Mouse (Mus musculus) erythroid progenitor cell, adult 5-6 weeks (primary cell): ENCODE data around the gene 9430097D07Rik. TPM values are rescaled to one million over a fixed set of nuclear protein-coding genes. Genes with fewer than 3 reads are reported as not detected.
A peak's percentile ranks its signal among the peaks of the same experiment; 100 is the strongest.

ENCODE experiments used
- ATAC-seq: replicated peaks from 2 replicates; pipeline ENCODE4 v1.8.0; 2016; ENCODE audit warnings: moderate number of reproducible peaks, mild to moderate bottlenecking, moderate TSS enrichment, inconsistent platforms; ENCODE audit not compliant: poor library complexity, low FRiP score, severe bottlenecking
- total RNA-seq, 2 experiments: library from RNA; stranded (forward) in 1 of 2; stranded (reverse) in 1 of 2; fragments of 150-400 nt in 1 of 2; fragments of 186-747, 209-891 nt in 1 of 2; gene quantifications; 2 replicates each; pipeline versions ENCODE4 v1.2.3 to v1.2.4; 2015 to 2017; ENCODE audit warnings: low replicate concordance in 2 of 2

9430097D07Rik gene
- total RNA-seq, 2 experiments from 2014 or later = not detected

GRCm38 (mm10) chr2:32537941-32538340 is 37.5 kb downstream of the 9430097D07Rik start:
- ATAC-seq = no peak

- ATAC-seq = no peak
Observed at GRCm38 (mm10) chr2:32537360-32537905, 38.1 kb downstream of the 9430097D07Rik start.

- no peak for ATAC-seq
Observed at GRCm38 (mm10) chr2:32536634-32537359, 38.7 kb downstream of the 9430097D07Rik start.

GRCm38 (mm10) chr2:32536086-32536633 is 39.3 kb downstream of the 9430097D07Rik start:
- ATAC-seq = no peak

DNA sequence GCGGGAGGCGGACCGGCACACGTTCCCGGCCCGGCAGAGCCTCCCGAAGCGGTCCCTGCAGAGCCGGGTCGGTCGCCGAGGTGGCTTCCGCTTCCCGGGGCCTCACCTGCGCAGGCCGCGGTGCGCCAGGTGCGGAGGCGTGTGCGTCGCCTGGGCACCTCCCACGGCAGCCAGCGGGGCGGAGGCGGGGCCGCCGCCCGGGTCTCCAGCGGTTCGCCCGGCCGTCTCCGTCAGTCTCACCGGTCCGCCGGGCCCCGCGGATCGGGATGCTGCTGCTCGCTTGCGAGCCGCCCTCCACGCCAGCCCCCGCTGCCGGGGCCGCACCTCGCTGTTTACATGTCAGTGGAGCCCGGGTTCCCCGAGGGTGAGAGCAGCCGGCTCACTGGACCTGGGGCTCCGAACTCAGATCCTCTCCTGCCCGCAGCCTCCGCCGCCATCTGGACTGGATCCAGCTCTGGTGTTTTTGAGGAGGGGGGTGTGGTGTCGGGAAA is 39.9 kb downstream of the 9430097D07Rik start:
- ATAC-seq = peak; percentile 11; the same call in 1 of the 2 replicates

DNA sequence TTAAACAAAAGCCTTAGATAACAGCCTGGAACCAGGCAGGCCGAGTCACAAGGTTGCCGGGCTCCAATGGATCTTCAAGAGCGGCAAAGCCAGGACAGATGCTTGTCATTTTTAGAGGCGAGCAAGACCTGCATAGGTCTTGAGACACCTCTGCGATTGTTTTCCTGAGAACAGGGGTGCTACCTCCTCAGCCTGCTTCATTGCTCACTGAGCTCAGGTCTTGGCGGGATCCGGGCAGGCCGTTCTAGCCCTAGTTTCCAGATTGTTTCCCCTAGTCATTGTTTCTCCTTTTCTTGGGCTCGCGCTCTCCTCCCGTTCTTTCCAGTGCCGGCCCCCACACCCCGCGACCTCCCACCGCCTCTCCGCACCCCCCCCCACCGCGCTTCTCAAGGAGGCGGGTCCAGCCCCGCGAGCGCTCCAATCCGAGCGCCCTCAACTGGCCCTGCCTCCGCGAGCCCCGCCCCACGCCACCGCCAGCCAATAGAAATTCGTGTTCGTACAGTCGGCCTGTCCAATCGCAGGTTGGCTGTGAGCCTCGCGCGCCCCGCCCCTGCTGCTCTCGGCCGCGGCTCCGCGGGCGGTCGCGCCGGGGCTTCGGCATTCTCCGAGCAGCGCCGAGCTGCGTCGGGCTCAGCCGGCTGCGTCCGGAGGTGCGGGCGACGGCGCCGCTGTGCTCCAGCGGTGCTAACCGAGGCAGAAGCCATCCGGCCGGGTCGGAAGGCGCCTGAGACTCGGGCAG is 40.6 kb downstream of the 9430097D07Rik start, which contains the start of gene Fam102a:
TSS of gene Fam102a (plus strand) at position 600 of the 739 bp plus-strand sequence.
- ATAC-seq = peak; percentile 96

- ATAC-seq = no peak
Observed at GRCm38 (mm10) chr2:32534061-32534732, 41.3 kb downstream of the 9430097D07Rik start.

DNA sequence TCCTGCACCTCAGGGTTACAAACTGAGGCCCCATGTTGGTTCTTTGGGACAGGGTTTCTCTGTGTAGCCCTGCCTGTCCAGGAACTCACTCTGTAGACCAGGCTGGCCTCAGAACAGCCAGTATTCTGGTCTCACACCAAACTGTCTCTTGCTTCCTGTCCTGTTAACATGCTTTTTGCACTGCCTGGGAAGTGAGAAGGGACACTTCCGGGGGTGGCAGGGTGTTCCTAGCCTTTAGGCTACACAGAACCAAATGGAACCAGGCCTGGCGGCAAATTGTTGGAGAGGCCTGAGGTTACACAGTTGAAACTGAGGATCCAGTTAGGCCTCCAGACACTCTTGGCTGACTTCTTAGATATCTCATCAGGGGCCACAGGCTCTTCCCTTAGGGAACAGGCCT is 42.3 kb downstream of the 9430097D07Rik start:
- no peak for ATAC-seq

GRCm38 (mm10) chr2:32530479-32530878 is 45.0 kb downstream of the 9430097D07Rik start:
- no peak for ATAC-seq

DNA sequence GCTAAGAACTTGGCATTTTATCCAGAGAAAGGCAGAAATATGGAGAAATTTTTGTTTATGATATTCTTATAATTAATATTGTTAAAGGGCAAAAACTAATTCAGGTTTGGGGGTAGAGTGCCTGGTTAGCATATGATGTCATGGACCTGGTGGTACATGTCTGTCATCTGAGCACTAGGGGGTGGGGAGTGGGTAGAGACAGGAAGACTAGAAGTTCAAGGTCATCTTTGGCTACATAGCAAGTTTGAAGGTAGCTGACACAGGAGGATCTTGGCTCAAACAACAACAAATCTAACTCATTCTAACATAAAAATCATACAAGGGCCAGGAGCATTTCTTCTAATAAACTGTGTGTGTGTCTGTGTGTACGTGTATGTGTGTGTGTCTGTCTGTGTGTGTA is 47.2 kb downstream of the 9430097D07Rik start:
- ATAC-seq = no peak

- no peak for ATAC-seq
Observed at GRCm38 (mm10) chr2:32527468-32527966, 48.0 kb downstream of the 9430097D07Rik start.

- no peak for ATAC-seq
Observed at GRCm38 (mm10) chr2:32525816-32526215, 49.7 kb downstream of the 9430097D07Rik start.

DNA sequence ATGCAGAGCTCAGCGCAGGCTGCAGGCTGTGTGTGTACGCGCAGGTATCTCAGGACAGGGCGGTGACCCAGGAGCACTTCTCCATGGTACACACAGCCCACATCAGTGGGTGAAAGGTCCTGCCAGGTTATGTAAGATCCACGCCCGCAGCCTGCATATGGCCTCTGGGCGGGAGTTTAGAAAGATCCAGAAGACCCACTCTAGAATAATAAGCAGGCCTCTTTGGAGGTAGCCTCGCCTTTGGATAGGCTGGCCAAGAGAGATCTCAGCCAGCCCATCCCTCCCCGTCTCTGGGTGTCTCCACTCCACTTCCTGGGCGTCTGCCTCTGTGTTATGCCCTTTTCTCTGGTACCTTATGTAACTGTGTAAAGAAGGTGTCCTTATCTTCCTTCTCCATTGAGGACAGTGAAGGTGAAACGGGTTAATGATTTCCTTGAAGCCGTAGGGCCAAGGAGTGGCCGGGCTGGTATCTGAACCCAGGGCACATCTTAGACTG is 50.9 kb downstream of the 9430097D07Rik start:
- no peak for ATAC-seq

Other genes with a start within 250 kb of the 9430097D07Rik start
- gene Ciz1, start 223.4 kb downstream of the 9430097D07Rik start, total RNA-seq (2015; ENCODE audit: low replicate concordance) = 65.4 and 90.1 TPM in 2 replicates
- 77.5 and 131 TPM in 2 replicates for gene Ciz1, start 223.4 kb downstream of the 9430097D07Rik start, total RNA-seq (2017; ENCODE audit: low replicate concordance)
- gene Dnm1, start 222.3 kb downstream of the 9430097D07Rik start, total RNA-seq (2015; ENCODE audit: low replicate concordance) = not detected in 2 replicates
- gene Dnm1, start 222.3 kb downstream of the 9430097D07Rik start, total RNA-seq (2017; ENCODE audit: low replicate concordance) = not detected in 2 replicates
- gene 1110008P14Rik, start 193.7 kb downstream of the 9430097D07Rik start, total RNA-seq (2015; ENCODE audit: low replicate concordance) = 5.8 and 7.5 TPM in 2 replicates
- gene 1110008P14Rik, start 193.7 kb downstream of the 9430097D07Rik start, total RNA-seq (2017; ENCODE audit: low replicate concordance) = 3.7 and 7.2 TPM in 2 replicates
- gene Lcn2, start 187.4 kb downstream of the 9430097D07Rik start, total RNA-seq (2015; ENCODE audit: low replicate concordance) = 1,234 and 1,375 TPM in 2 replicates
- 165 and 167 TPM in 2 replicates for gene Lcn2, start 187.4 kb downstream of the 9430097D07Rik start, total RNA-seq (2017; ENCODE audit: low replicate concordance)
- 0.42 and 0.72 TPM in 2 replicates for gene Ptges2, start 179.8 kb downstream of the 9430097D07Rik start, total RNA-seq (2015; ENCODE audit: low replicate concordance)
- gene Ptges2, start 179.8 kb downstream of the 9430097D07Rik start, total RNA-seq (2017; ENCODE audit: low replicate concordance) = 0.51 TPM in 1 of 2 replicates, not detected in the other
- 4.0 TPM in 1 of 2 replicates, not detected in the other for gene Naif1, start 125.2 kb downstream of the 9430097D07Rik start, total RNA-seq (2015; ENCODE audit: low replicate concordance)
- 0.23 and 2.1 TPM in 2 replicates for gene Naif1, start 125.2 kb downstream of the 9430097D07Rik start, total RNA-seq (2017; ENCODE audit: low replicate concordance)
- 5.4 and 7.2 TPM in 2 replicates for gene Slc25a25, start 124.2 kb downstream of the 9430097D07Rik start, total RNA-seq (2015; ENCODE audit: low replicate concordance)
- gene Slc25a25, start 124.2 kb downstream of the 9430097D07Rik start, total RNA-seq (2017; ENCODE audit: low replicate concordance) = 14.8 and 19.0 TPM in 2 replicates
- 3.6 and 12.6 TPM in 2 replicates for gene Fam102a, start 40.4 kb downstream of the 9430097D07Rik start, total RNA-seq (2015; ENCODE audit: low replicate concordance)
- 0.77 and 3.0 TPM in 2 replicates for gene Fam102a, start 40.4 kb downstream of the 9430097D07Rik start, total RNA-seq (2017; ENCODE audit: low replicate concordance)
- gene Dpm2, start 4.8 kb downstream of the 9430097D07Rik start, total RNA-seq (2015; ENCODE audit: low replicate concordance) = 33.9 and 45.3 TPM in 2 replicates
- gene Dpm2, start 4.8 kb downstream of the 9430097D07Rik start, total RNA-seq (2017; ENCODE audit: low replicate concordance) = 11.8 and 21.1 TPM in 2 replicates
- gene Pip5kl1, start 887 bp downstream of the 9430097D07Rik start, total RNA-seq (2015; ENCODE audit: low replicate concordance) = not detected in 2 replicates
- not detected in 2 replicates for gene Pip5kl1, start 887 bp downstream of the 9430097D07Rik start, total RNA-seq (2017; ENCODE audit: low replicate concordance)
- 2.9 and 3.8 TPM in 2 replicates for gene St6galnac4, start 11.4 kb upstream of the 9430097D07Rik start, total RNA-seq (2015; ENCODE audit: low replicate concordance)
- 2.3 and 2.4 TPM in 2 replicates for gene St6galnac4, start 11.4 kb upstream of the 9430097D07Rik start, total RNA-seq (2017; ENCODE audit: low replicate concordance)
- gene St6galnac6, start 24.0 kb upstream of the 9430097D07Rik start, total RNA-seq (2015; ENCODE audit: low replicate concordance) = not detected in 2 replicates
- gene St6galnac6, start 24.0 kb upstream of the 9430097D07Rik start, total RNA-seq (2017; ENCODE audit: low replicate concordance) = 0.64 and 3.9 TPM in 2 replicates
- gene Ak1, start 46.1 kb upstream of the 9430097D07Rik start, total RNA-seq (2015; ENCODE audit: low replicate concordance) = 0.84 TPM in 1 of 2 replicates, not detected in the other
- not detected in 2 replicates for gene Ak1, start 46.1 kb upstream of the 9430097D07Rik start, total RNA-seq (2017; ENCODE audit: low replicate concordance)
- 5.4 and 15.5 TPM in 2 replicates for gene Eng, start 70.9 kb upstream of the 9430097D07Rik start, total RNA-seq (2015; ENCODE audit: low replicate concordance)
- 0.64 and 1.4 TPM in 2 replicates for gene Eng, start 70.9 kb upstream of the 9430097D07Rik start, total RNA-seq (2017; ENCODE audit: low replicate concordance)
- gene Fpgs, start 128.5 kb upstream of the 9430097D07Rik start, total RNA-seq (2015; ENCODE audit: low replicate concordance) = not detected in 2 replicates
- gene Fpgs, start 128.5 kb upstream of the 9430097D07Rik start, total RNA-seq (2017; ENCODE audit: low replicate concordance) = 1.5 and 3.7 TPM in 2 replicates
- 17.2 and 33.9 TPM in 2 replicates for gene Cdk9, start 137.4 kb upstream of the 9430097D07Rik start, total RNA-seq (2015; ENCODE audit: low replicate concordance)
- 26.2 and 29.3 TPM in 2 replicates for gene Cdk9, start 137.4 kb upstream of the 9430097D07Rik start, total RNA-seq (2017; ENCODE audit: low replicate concordance)
- gene Sh2d3c, start 145.4 kb upstream of the 9430097D07Rik start, total RNA-seq (2015; ENCODE audit: low replicate concordance) = 8.6 and 10.5 TPM in 2 replicates
- 1.5 and 3.3 TPM in 2 replicates for gene Sh2d3c, start 145.4 kb upstream of the 9430097D07Rik start, total RNA-seq (2017; ENCODE audit: low replicate concordance)
- gene 6330409D20Rik, start 165.3 kb upstream of the 9430097D07Rik start, total RNA-seq (2015; ENCODE audit: low replicate concordance) = not detected in 2 replicates
- gene 6330409D20Rik, start 165.3 kb upstream of the 9430097D07Rik start, total RNA-seq (2017; ENCODE audit: low replicate concordance) = not detected in 2 replicates
- gene Tor2a, start 181.6 kb upstream of the 9430097D07Rik start, total RNA-seq (2015; ENCODE audit: low replicate concordance) = 2.9 and 4.2 TPM in 2 replicates
- gene Tor2a, start 181.6 kb upstream of the 9430097D07Rik start, total RNA-seq (2017; ENCODE audit: low replicate concordance) = 0.91 and 4.5 TPM in 2 replicates
- 1.3 TPM in 1 of 2 replicates, not detected in the other for gene Ttc16, start 199.9 kb upstream of the 9430097D07Rik start, total RNA-seq (2015; ENCODE audit: low replicate concordance)
- not detected in 2 replicates for gene Ttc16, start 199.9 kb upstream of the 9430097D07Rik start, total RNA-seq (2017; ENCODE audit: low replicate concordance)
- 2.2 TPM in 1 of 2 replicates, not detected in the other for gene Ptrh1, start 200.1 kb upstream of the 9430097D07Rik start, total RNA-seq (2015; ENCODE audit: low replicate concordance)
- gene Ptrh1, start 200.1 kb upstream of the 9430097D07Rik start, total RNA-seq (2017; ENCODE audit: low replicate concordance) = 11.3 TPM in 1 of 2 replicates, not detected in the other
- not detected in 2 replicates for gene Cfap157, start 208.7 kb upstream of the 9430097D07Rik start, total RNA-seq (2015; ENCODE audit: low replicate concordance)
- gene Cfap157, start 208.7 kb upstream of the 9430097D07Rik start, total RNA-seq (2017; ENCODE audit: low replicate concordance) = not detected in 2 replicates